Mouse (Mus musculus): ENCODE measurements at regions not wholly inside any gene's neighbourhood (a gene's known extent, or its start where the extent isn't known, plus 50 kb on each side); places are given as distances from the start of the nearest gene placed in this dataset.

- DNase-seq (ENCODE audit: low spot score) = no peak
Measured at GRCm38 (mm10) chr17:49149896-49150295, 217.7 kb downstream of the Lrfn2 start.

GRCm38 (mm10) chr17:49150971-49151422, 218.8 kb downstream of the Lrfn2 start:
- no peak for DNase-seq (ENCODE audit: low spot score)

GRCm38 (mm10) chr17:49153994-49154393, 221.8 kb downstream of the Lrfn2 start:
- no peak for DNase-seq (ENCODE audit: low spot score)

GRCm38 (mm10) chr17:49155001-49155515, 222.9 kb downstream of the Lrfn2 start:
- DNase-seq (ENCODE audit: low spot score) = no peak

GRCm38 (mm10) chr17:49157586-49157985, 225.4 kb downstream of the Lrfn2 start:
- no peak for DNase-seq (ENCODE audit: low spot score)

GRCm38 (mm10) chr17:49171252-49172047, 239.3 kb downstream of the Lrfn2 start:
- no peak for DNase-seq (ENCODE audit: low spot score)

GRCm38 (mm10) chr17:49172052-49172799, 240.0 kb downstream of the Lrfn2 start:
- DNase-seq (ENCODE audit: low spot score) = no peak

GRCm38 (mm10) chr17:49172800-49173150, 240.6 kb downstream of the Lrfn2 start:
- no peak for DNase-seq (ENCODE audit: low spot score)

- DNase-seq (ENCODE audit: low spot score) = no peak
Measured at GRCm38 (mm10) chr17:49177966-49178731, 246.0 kb downstream of the Lrfn2 start.

- no peak for DNase-seq (ENCODE audit: low spot score)
Measured at GRCm38 (mm10) chr17:49182485-49182884, 245.7 kb upstream of the Mocs1 start.

- no peak for DNase-seq (ENCODE audit: low spot score)
Measured at GRCm38 (mm10) chr17:49183917-49184316, 244.2 kb upstream of the Mocs1 start.

GRCm38 (mm10) chr17:49185052-49185612, 243.0 kb upstream of the Mocs1 start:
- no peak for DNase-seq (ENCODE audit: low spot score)

GRCm38 (mm10) chr17:49189765-49190164, 238.4 kb upstream of the Mocs1 start:
- no peak for DNase-seq (ENCODE audit: low spot score)

- DNase-seq (ENCODE audit: low spot score) = no peak
Measured at GRCm38 (mm10) chr17:49190337-49190736, 237.8 kb upstream of the Mocs1 start.

GRCm38 (mm10) chr17:49196046-49196684, 232.0 kb upstream of the Mocs1 start:
- no peak for DNase-seq (ENCODE audit: low spot score)

GRCm38 (mm10) chr17:49201495-49201894, 226.7 kb upstream of the Mocs1 start:
- DNase-seq (ENCODE audit: low spot score) = no peak

- DNase-seq (ENCODE audit: low spot score) = no peak
Measured at GRCm38 (mm10) chr17:49205095-49205494, 223.1 kb upstream of the Mocs1 start.

GRCm38 (mm10) chr17:49205564-49205963, 222.6 kb upstream of the Mocs1 start:
- no peak for DNase-seq (ENCODE audit: low spot score)

GRCm38 (mm10) chr17:49206708-49207107, 221.5 kb upstream of the Mocs1 start:
- no peak for DNase-seq (ENCODE audit: low spot score)

- no peak for DNase-seq (ENCODE audit: low spot score)
Measured at GRCm38 (mm10) chr17:49208315-49208820, 219.8 kb upstream of the Mocs1 start.

GRCm38 (mm10) chr17:49212918-49213317, 215.2 kb upstream of the Mocs1 start:
- no peak for DNase-seq (ENCODE audit: low spot score)

Measured in adipocyte (in vitro differentiated cells).